Mouse (Mus musculus) MEL-GATA-1-ER (cell line): ENCODE results near the gene Kif5a.

Experiments used
- DNase-seq: peaks from one replicate; pipeline ENCODE4 v3.0.0-alpha.2; 2012; ENCODE audit warnings: low read depth; ENCODE audit errors: extremely low read depth

The Kif5a gene

DNA sequence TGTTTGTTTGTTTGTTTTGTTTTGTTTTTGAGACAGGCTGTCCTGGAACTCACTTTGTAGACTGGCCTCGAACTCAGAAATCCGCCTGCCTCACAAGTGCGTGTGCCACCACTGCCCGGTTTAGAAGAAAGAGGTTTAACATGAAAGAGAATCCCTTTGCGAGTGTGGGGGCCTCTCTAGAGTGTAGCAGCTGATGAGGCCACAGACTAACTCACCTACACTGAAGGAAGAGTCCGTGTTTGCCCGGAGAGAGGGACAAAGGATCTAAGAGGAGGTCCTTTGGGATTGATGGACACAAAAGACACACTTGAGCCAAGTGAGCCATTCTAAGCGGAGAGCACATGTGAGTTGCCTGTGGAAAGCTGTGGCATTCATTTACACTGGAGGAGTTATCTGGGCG lies 85.9 kb downstream of the Kif5a start:
- no peak for DNase-seq

DNA sequence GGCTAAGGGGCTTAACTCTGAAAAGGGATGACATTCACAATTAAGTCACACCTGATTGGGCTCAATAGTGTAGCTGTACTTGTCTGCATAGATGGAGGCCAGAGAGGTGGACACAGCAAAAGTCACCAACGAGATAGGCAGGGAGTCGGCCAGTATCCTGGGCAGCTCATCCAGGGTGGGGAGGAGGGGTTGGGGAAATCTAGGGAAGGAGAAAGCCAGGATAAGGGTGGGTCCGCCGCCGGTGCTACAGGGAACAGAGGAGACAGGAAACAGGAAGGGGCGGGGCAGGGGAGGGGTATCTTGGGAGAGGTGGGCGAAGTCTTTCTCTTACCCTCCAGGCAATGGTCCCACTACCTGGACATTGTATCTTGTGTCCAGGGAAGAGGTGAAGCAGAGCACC lies 86.4 kb downstream of the Kif5a start:
- no peak for DNase-seq

DNA sequence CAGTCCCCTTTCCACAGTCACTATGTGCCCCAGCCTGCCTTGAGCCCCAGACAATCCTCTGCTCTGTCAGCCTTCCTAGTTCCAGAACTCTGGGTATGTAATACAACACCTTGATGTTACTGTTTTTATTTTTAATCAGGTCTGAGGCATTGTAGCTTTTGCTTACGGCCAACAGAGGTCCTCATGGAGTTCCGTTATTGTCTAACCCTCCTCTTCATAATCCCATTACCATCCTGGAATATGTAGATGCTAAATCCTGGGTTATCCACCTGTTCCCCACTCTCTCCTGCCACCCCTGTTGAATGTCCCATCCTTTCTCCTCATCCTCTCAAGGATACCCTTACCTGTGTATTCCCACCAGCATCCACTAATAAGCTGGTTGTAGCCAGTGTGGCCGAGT lies 86.9 kb downstream of the Kif5a start:
- DNase-seq, result no peak
